Mouse (Mus musculus) forelimb bud, embryonic 11.5 days (tissue): ENCODE measurements around the gene 4933415A04Rik.

Experiments
- DNase-seq: peaks from one replicate; pipeline ENCODE4 v3.0.0-alpha.2; 2012; ENCODE audit warnings: low read depth, low spot score

4933415A04Rik gene

GRCm38 (mm10) chr11:43631645-43632044, 44.8 kb downstream of the 4933415A04Rik start:
- DNase-seq, result no peak

GRCm38 (mm10) chr11:43632566-43632965, 45.7 kb downstream of the 4933415A04Rik start:
- DNase-seq, result no peak

- DNase-seq, result no peak
Observed at GRCm38 (mm10) chr11:43633165-43633564, 46.3 kb downstream of the 4933415A04Rik start.

- peak; percentile 93 for DNase-seq
Observed at GRCm38 (mm10) chr11:43633658-43634401, 47.0 kb downstream of the 4933415A04Rik start.

- DNase-seq, result no peak
Observed at GRCm38 (mm10) chr11:43636761-43637160, 49.9 kb downstream of the 4933415A04Rik start.

GRCm38 (mm10) chr11:43638486-43638885, 51.6 kb downstream of the 4933415A04Rik start:
- no peak for DNase-seq
